Comparison of ENCODE assay signal across 14 mouse cellular contexts in the genomic region with DNA sequence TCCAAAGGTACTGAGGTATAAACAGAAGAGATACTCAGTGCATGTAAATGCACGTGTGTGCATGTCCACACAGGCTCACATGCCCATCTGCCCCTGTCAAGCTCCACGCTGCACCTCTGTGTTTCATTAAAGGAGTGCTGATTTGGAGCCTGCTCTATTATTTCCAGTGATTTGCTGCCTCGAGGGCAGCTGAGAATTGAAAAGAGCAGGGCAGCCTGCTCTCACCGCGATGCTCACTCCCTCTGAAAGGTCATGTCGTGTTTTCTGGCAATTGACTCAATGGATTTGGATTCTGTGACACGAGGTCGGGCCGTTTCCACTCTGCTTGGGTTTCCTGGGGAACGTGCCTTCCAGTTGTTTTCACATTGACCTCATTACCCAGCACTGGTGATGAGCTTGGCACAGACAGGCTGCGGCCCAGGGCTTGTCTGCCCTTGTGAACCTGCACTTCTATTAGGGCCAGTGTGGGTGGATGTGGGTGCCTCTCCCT.
DNase-seq lines count a peak whose midpoint lies in the region; ATAC-seq and TF ChIP-seq lines count a peak whose summit lies in the region.
"Had no signal": no experiment of that assay in that cellular context is flagged by ENCODE, and none has a peak within 500 bp of the region (broad histone marks: within the 10 kb centered on the region; RNA-seq: fewer than 3 reads in every experiment).

No protein-coding gene starts in this region.

- DNase-seq in neural tube, embryonic 10.5 days (ENCODE audit: extremely low spot score, low spot score) = peak; percentile 46
- no peak for DNase-seq in forebrain, postnatal 0 days
- no peak for DNase-seq in urinary bladder, postnatal 14 days (ENCODE audit: low spot score)
- no peak for DNase-seq in gastrocnemius, postnatal 36 days
- DNase-seq in thymus, postnatal 25 days = no peak
- DNase-seq in heart, postnatal 36 days = no peak
- DNase-seq: gastrocnemius, adult 2 months; kidney, adult 9 months had no signal

- intact Hi-C loops in gastrocnemius, postnatal 36 days (cut with DNase I) = no loop called here
- intact Hi-C loops in heart, postnatal 36 days (cut with DNase I) = no loop called here

- peaks cover 7% of the 10 kb centered on the region; the same call in 1 of the 2 replicates for H3K4me1 ChIP-seq in neural tube, embryonic 15.5 days
- H3K4me1 ChIP-seq in forebrain, postnatal 0 days (ENCODE audit: insufficient read depth) = no peaks in the 10 kb centered on the region
- H3K4me1 ChIP-seq in midbrain, embryonic 12.5 days = peaks cover 9% of the 10 kb centered on the region; the same call in 1 of the 2 replicates
- H3K4me1 ChIP-seq: embryonic facial prominence, embryonic 13.5 days; liver, embryonic 15.5 days; stomach, embryonic 15.5 days had no signal

- WGBS in neural tube, embryonic 15.5 days = 11% methylated on average over 11 of the region's 11 CpGs
- 9% methylated on average over 11 of the region's 11 CpGs for WGBS in forebrain, postnatal 0 days
- 22% methylated on average over 11 of the region's 11 CpGs for WGBS in midbrain, embryonic 12.5 days

- no peak for ATAC-seq in neural tube, embryonic 15.5 days (ENCODE audit: low FRiP score)
- ATAC-seq in forebrain, postnatal 0 days = 0 out of 2 replicates have a peak, but pooled peaks have one; percentile 16
- no peak for ATAC-seq in midbrain, embryonic 12.5 days (ENCODE audit: low FRiP score, low read depth)

- no peaks in the 10 kb centered on the region for H3K9me3 ChIP-seq in neural tube, embryonic 15.5 days (replicated peaks)
- no peaks in the 10 kb centered on the region for H3K9me3 ChIP-seq in forebrain, postnatal 0 days (ENCODE audit: low read length)
- no peaks in the 10 kb centered on the region for H3K9me3 ChIP-seq in midbrain, embryonic 12.5 days
- H3K9me3 ChIP-seq: embryonic facial prominence, embryonic 13.5 days; liver, embryonic 15.5 days; megakaryocyte, embryonic 14.5 days; stomach, embryonic 15.5 days had no signal

- no peak overlapping the region for H3K9ac ChIP-seq in neural tube, embryonic 15.5 days (replicated peaks)
- no peak overlapping the region for H3K9ac ChIP-seq in forebrain, postnatal 0 days
- no peak overlapping the region for H3K9ac ChIP-seq in midbrain, embryonic 12.5 days (replicated peaks)
- H3K9ac ChIP-seq: embryonic facial prominence, embryonic 13.5 days; liver, embryonic 15.5 days; stomach, embryonic 15.5 days had no signal

- H3K4me3 ChIP-seq in neural tube, embryonic 15.5 days (replicated peaks) = no peak overlapping the region
- H3K4me3 ChIP-seq in forebrain, postnatal 0 days (ENCODE audit: low read depth, low read length) = no peak overlapping the region
- H3K4me3 ChIP-seq in midbrain, embryonic 12.5 days = no peak overlapping the region
- H3K4me3 ChIP-seq: embryonic facial prominence, embryonic 13.5 days; gastrocnemius, adult 2 months; liver, embryonic 15.5 days; megakaryocyte, embryonic 14.5 days; stomach, embryonic 15.5 days had no signal

- no peak for TF ChIP-seq CTCF in forebrain, postnatal 0 days (IDR thresholded peaks at IDR 0.05; ENCODE audit: low read depth)

- no peaks in the 10 kb centered on the region for H3K27me3 ChIP-seq in neural tube, embryonic 15.5 days (replicated peaks)
- H3K27me3 ChIP-seq in forebrain, postnatal 0 days (ENCODE audit: insufficient read depth, low read length) = no peaks in the 10 kb centered on the region
- H3K27me3 ChIP-seq in midbrain, embryonic 12.5 days = no peaks in the 10 kb centered on the region
- H3K27me3 ChIP-seq: embryonic facial prominence, embryonic 13.5 days; liver, embryonic 15.5 days; megakaryocyte, embryonic 14.5 days; stomach, embryonic 15.5 days had no signal

- no peak overlapping the region for H3K4me2 ChIP-seq in neural tube, embryonic 15.5 days
- H3K4me2 ChIP-seq in forebrain, postnatal 0 days (ENCODE audit: low read depth) = no peak overlapping the region
- H3K4me2 ChIP-seq in midbrain, embryonic 12.5 days (replicated peaks) = no peak overlapping the region
- H3K4me2 ChIP-seq: embryonic facial prominence, embryonic 13.5 days; liver, embryonic 15.5 days; stomach, embryonic 15.5 days had no signal

- H3K36me3 ChIP-seq in neural tube, embryonic 15.5 days = no peaks in the 10 kb centered on the region
- H3K36me3 ChIP-seq in forebrain, postnatal 0 days (ENCODE audit: insufficient read depth) = no peaks in the 10 kb centered on the region
- H3K36me3 ChIP-seq in midbrain, embryonic 12.5 days = no peaks in the 10 kb centered on the region
- H3K36me3 ChIP-seq: embryonic facial prominence, embryonic 13.5 days; liver, embryonic 15.5 days; stomach, embryonic 15.5 days had no signal

- no peak overlapping the region for H3K27ac ChIP-seq in neural tube, embryonic 15.5 days (replicated peaks)
- no peak overlapping the region for H3K27ac ChIP-seq in forebrain, postnatal 0 days (ENCODE audit: low read depth, low read length)
- H3K27ac ChIP-seq in midbrain, embryonic 12.5 days (replicated peaks) = peak overlapping the region; percentile 30; the same call in 1 of the 2 replicates
- H3K27ac ChIP-seq: embryonic facial prominence, embryonic 13.5 days; gastrocnemius, adult 2 months; liver, embryonic 15.5 days; stomach, embryonic 15.5 days had no signal
